Mouse (Mus musculus): ENCODE results near the gene Psmb3. TPM values are rescaled to one million over a fixed set of nuclear protein-coding genes. Genes with fewer than 3 reads are reported as not detected.

The Psmb3 gene
- polyA plus RNA-seq, 1 experiment = 151 TPM

DNA sequence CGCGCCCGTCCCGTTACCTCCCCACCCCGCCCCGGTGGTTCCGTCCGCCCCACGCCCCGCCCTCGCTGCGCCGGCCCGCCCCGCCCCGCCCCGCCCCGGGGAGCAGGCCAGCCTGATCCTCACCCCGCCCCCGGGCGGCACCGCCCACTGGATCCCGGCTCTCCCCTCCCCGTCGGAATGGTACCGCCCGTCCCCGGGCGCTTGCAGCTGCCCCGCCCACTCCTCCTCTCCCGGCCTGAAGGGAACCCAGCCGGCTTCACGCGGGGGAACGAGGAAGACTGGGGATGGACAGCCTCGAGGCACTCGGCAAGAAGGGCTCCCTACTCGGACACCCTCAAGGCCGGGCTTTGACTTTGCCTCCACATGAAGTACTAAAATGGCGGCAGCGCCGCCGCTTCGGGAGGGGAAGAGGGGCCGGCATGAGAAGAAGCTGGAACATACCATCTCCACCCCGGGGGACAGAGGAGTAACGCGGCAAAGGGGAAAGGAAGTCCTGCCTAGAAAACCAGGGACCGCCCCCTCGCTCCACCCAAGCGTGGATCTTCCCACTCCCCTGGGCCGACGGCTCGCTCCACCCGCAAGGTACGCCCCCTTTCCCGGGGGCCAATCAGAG lies 41.6 kb downstream of the Psmb3 start:
- Histone ChIP-seq H3K4me1 (ENCODE audit: control insufficient read depth, insufficient read depth, insufficient read length) (peaks cover 15% of the 10 kb centered on the region; the same call in 1 of the 2 replicates), H3K36me3 (ENCODE audit: control insufficient read depth, insufficient read depth, low read length) (peaks cover 11% of the 10 kb centered on the region; the same call in 1 of the 2 replicates), H3K27ac (ENCODE audit: insufficient read depth, low read length) (peak overlapping the region; percentile 100), H3K27me3 (ENCODE audit: control insufficient read depth, insufficient read depth, low read length) (no peaks in the 10 kb centered on the region), H3K4me3 (ENCODE audit: extremely low read depth, insufficient read depth, insufficient read length) (peak overlapping the region; percentile 100)
- peak; percentile 91 to 96 for DNase-seq (ENCODE audit: low read depth in 1 of 2, low spot score in 2 of 2)
- WGBS = under 1% methylated on average over 37 of the region's 57 CpGs
- TF ChIP-seq CTCF (IDR thresholded peaks at IDR 0.05; ENCODE audit: extremely low read depth, insufficient read depth, insufficient read length, insufficient replicate concordance) (no peak), POLR2A (IDR thresholded peaks at IDR 0.05; ENCODE audit: low read depth, low read length) (no peak)

DNA sequence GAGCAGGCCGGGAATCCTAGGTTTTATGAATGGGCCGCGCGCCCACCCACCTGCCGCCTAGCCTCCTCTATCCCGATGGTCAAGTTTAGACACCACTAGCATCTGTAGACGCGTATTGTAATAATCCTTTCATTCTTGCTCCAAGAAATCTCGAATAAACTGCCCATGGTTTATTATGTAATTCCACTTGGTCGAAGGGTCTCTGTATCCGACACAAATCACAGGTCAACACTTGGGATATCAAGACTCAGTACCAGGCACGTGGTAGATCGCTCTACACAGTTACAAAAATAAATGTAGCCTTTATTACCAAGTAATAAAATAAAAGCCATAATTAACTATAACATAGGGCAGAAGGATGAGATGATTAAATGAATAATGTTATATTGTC lies 42.1 kb downstream of the Psmb3 start:
- no peak for DNase-seq (ENCODE audit: low read depth in 1 of 2, low spot score in 2 of 2)
- H3K36me3 ChIP-seq (ENCODE audit: control insufficient read depth, insufficient read depth, low read length) = peaks cover 15% of the 10 kb centered on the region
- WGBS = 9% methylated on average over 13 of the region's 13 CpGs
- H3K27ac ChIP-seq (ENCODE audit: insufficient read depth, low read length) = peak overlapping the region; percentile 100
- peak overlapping the region; percentile 100 for H3K4me3 ChIP-seq (ENCODE audit: extremely low read depth, insufficient read depth, insufficient read length)
- H3K4me1 ChIP-seq (ENCODE audit: control insufficient read depth, insufficient read depth, insufficient read length) = peaks cover 10% of the 10 kb centered on the region; the same call in 1 of the 2 replicates
- no peaks in the 10 kb centered on the region for H3K27me3 ChIP-seq (ENCODE audit: control insufficient read depth, insufficient read depth, low read length)
- TF ChIP-seq CTCF (IDR thresholded peaks at IDR 0.05; ENCODE audit: extremely low read depth, insufficient read depth, insufficient read length, insufficient replicate concordance) = no peak
- no peak for TF ChIP-seq POLR2A (IDR thresholded peaks at IDR 0.05; ENCODE audit: low read depth, low read length)

DNA sequence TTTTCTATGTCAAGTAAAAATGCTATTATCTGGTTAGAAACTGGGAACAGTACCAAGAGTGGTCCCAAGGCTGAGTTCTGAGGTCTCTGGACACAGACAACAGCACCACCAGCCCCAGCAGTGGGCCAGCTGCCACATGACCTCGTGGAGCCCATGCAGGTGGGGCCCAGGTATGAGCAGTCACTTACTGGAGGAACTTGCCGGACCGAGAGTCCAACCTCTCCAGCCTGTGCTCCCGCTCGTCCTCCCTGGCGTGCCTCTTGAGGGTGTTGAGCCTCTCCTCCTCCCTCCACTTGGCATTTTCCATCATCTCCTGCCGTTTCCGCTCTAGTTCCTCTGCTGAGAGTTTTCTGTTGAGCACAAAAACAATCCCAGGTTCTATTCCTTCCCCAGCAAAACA lies 44.6 kb downstream of the Psmb3 start:
- no peak overlapping the region for H3K27ac ChIP-seq (ENCODE audit: insufficient read depth, low read length)
- DNase-seq (ENCODE audit: low read depth in 1 of 2, low spot score in 2 of 2) = no peak
- H3K4me1 ChIP-seq (ENCODE audit: control insufficient read depth, insufficient read depth, insufficient read length) = peaks cover 4% of the 10 kb centered on the region; the same call in 1 of the 2 replicates
- H3K27me3 ChIP-seq (ENCODE audit: control insufficient read depth, insufficient read depth, low read length) = no peaks in the 10 kb centered on the region
- peaks cover 29% of the 10 kb centered on the region for H3K36me3 ChIP-seq (ENCODE audit: control insufficient read depth, insufficient read depth, low read length)
- WGBS = 94% methylated on average over 8 of the region's 8 CpGs
- no peak for TF ChIP-seq CTCF (IDR thresholded peaks at IDR 0.05; ENCODE audit: extremely low read depth, insufficient read depth, insufficient read length, insufficient replicate concordance)
- no peak for TF ChIP-seq POLR2A (IDR thresholded peaks at IDR 0.05; ENCODE audit: low read depth, low read length)
- no peak overlapping the region for H3K4me3 ChIP-seq (ENCODE audit: extremely low read depth, insufficient read depth, insufficient read length)

DNA sequence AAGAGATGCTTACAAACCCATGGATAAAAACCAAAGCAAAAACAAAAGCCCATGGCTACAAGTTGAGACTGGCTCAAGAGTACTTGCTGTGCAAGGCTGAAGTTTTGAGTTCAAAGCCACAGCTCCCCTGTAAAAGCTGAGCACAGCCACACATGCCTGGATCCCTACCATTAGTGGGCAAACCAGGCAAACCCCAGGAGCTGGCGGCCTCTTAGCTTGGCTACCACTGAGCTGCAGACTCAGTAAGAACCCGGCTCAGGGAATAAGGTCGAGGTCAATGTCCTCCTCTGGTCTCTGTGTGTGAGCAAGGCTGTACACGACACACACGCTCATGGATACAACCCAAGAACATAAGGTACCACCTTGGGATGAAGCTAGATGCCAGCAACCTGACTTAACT lies 45.3 kb downstream of the Psmb3 start:
- Histone ChIP-seq H3K4me3 (ENCODE audit: extremely low read depth, insufficient read depth, insufficient read length) (no peak overlapping the region), H3K27ac (ENCODE audit: insufficient read depth, low read length) (no peak overlapping the region), H3K27me3 (ENCODE audit: control insufficient read depth, insufficient read depth, low read length) (no peaks in the 10 kb centered on the region), H3K4me1 (ENCODE audit: control insufficient read depth, insufficient read depth, insufficient read length) (no peaks in the 10 kb centered on the region), H3K36me3 (ENCODE audit: control insufficient read depth, insufficient read depth, low read length) (peaks cover 36% of the 10 kb centered on the region)
- WGBS = 90% methylated on average over 5 of the region's 5 CpGs
- TF ChIP-seq CTCF (IDR thresholded peaks at IDR 0.05; ENCODE audit: extremely low read depth, insufficient read depth, insufficient read length, insufficient replicate concordance) (no peak), POLR2A (IDR thresholded peaks at IDR 0.05; ENCODE audit: low read depth, low read length) (no peak)
- no peak for DNase-seq (ENCODE audit: low read depth in 1 of 2, low spot score in 2 of 2)

DNA sequence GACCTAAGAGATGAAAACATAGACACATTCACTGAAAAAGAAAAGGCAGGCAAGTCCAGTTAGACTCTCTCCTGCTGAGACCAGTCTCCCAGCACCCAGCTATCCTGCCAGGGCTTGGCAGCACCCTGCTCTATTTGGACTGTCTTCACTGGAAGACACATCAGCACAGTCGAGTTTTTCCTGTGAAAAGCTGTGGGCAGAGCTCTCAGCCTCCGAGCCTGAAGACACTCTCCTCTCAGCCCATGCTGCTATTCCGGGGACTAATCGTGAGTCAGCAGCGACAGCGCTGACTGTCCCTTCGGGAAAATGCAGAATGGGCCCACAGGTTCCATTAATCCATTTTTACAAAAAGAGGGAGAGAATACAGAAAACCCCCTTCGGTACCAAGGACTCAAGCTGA lies 50.1 kb downstream of the Psmb3 start:
- WGBS = 96% methylated on average over 8 of the region's 8 CpGs
- TF ChIP-seq POLR2A (IDR thresholded peaks at IDR 0.05; ENCODE audit: low read depth, low read length) (no peak), CTCF (IDR thresholded peaks at IDR 0.05; ENCODE audit: extremely low read depth, insufficient read depth, insufficient read length, insufficient replicate concordance) (no peak)
- no peak for DNase-seq (ENCODE audit: low read depth in 1 of 2, low spot score in 2 of 2)
- Histone ChIP-seq H3K4me1 (ENCODE audit: control insufficient read depth, insufficient read depth, insufficient read length) (no peaks in the 10 kb centered on the region), H3K36me3 (ENCODE audit: control insufficient read depth, insufficient read depth, low read length) (peaks cover 51% of the 10 kb centered on the region), H3K27me3 (ENCODE audit: control insufficient read depth, insufficient read depth, low read length) (no peaks in the 10 kb centered on the region), H3K27ac (ENCODE audit: insufficient read depth, low read length) (no peak overlapping the region), H3K4me3 (ENCODE audit: extremely low read depth, insufficient read depth, insufficient read length) (no peak overlapping the region)

DNA sequence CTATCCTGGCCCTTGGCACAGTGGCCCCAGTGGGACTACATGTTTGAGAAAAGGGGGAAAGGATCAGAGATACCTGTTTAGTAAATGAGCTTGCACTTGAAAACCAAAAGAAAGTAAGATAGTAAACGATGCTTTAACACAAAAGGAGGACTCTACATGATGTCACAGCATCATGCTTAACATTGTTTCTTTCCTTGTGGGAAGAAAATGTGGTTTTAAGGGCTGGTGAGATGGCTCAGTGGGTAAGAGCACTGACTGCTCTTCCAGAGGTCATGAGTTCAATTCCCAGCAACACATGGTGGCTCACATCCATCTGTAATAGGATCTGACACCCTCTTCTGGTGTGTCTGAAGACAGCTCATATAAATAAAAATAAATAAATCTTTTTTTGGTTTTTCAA lies 54.9 kb downstream of the Psmb3 start:
- DNase-seq (ENCODE audit: low read depth in 1 of 2, low spot score in 2 of 2) = no peak
- H3K27me3 ChIP-seq (ENCODE audit: control insufficient read depth, insufficient read depth, low read length) = no peaks in the 10 kb centered on the region
- no peak overlapping the region for H3K4me3 ChIP-seq (ENCODE audit: extremely low read depth, insufficient read depth, insufficient read length)
- H3K4me1 ChIP-seq (ENCODE audit: control insufficient read depth, insufficient read depth, insufficient read length) = no peaks in the 10 kb centered on the region
- TF ChIP-seq POLR2A (IDR thresholded peaks at IDR 0.05; ENCODE audit: low read depth, low read length) = no peak
- TF ChIP-seq CTCF (IDR thresholded peaks at IDR 0.05; ENCODE audit: extremely low read depth, insufficient read depth, insufficient read length, insufficient replicate concordance) = no peak
- WGBS = 91% methylated on average over 1 of the region's 1 CpGs
- peaks cover 40% of the 10 kb centered on the region for H3K36me3 ChIP-seq (ENCODE audit: control insufficient read depth, insufficient read depth, low read length)
- no peak overlapping the region for H3K27ac ChIP-seq (ENCODE audit: insufficient read depth, low read length)

DNA sequence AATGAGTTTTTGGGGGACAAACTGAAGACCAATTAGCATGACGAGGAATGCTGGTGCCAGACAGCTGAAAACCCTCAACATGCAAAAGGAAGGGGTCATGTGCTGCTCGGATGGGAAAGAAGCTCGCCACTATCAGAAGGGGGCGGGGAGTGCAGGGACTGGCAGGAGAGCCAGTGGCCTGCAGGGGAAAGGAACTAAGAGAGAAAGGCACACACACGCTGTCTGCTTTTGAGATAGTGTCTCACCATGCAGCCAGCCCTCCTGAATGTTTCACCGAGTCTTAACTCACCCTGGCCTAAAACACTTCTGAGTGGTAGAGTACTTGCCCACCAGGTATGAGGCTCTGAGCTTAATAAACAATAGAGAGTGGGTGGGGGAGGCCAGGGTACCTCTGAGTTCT lies 55.7 kb downstream of the Psmb3 start:
- no peak overlapping the region for H3K4me3 ChIP-seq (ENCODE audit: extremely low read depth, insufficient read depth, insufficient read length)
- H3K36me3 ChIP-seq (ENCODE audit: control insufficient read depth, insufficient read depth, low read length) = peaks cover 37% of the 10 kb centered on the region
- TF ChIP-seq POLR2A (IDR thresholded peaks at IDR 0.05; ENCODE audit: low read depth, low read length) = no peak
- TF ChIP-seq CTCF (IDR thresholded peaks at IDR 0.05; ENCODE audit: extremely low read depth, insufficient read depth, insufficient read length, insufficient replicate concordance) = no peak
- DNase-seq (ENCODE audit: low read depth in 1 of 2, low spot score in 2 of 2) = no peak
- no peak overlapping the region for H3K27ac ChIP-seq (ENCODE audit: insufficient read depth, low read length)
- no peaks in the 10 kb centered on the region for H3K4me1 ChIP-seq (ENCODE audit: control insufficient read depth, insufficient read depth, insufficient read length)
- no peaks in the 10 kb centered on the region for H3K27me3 ChIP-seq (ENCODE audit: control insufficient read depth, insufficient read depth, low read length)
- WGBS = 89% methylated on average over 6 of the region's 6 CpGs
